9 mouse cellular contexts compared by ENCODE assay signal in the genomic region with DNA sequence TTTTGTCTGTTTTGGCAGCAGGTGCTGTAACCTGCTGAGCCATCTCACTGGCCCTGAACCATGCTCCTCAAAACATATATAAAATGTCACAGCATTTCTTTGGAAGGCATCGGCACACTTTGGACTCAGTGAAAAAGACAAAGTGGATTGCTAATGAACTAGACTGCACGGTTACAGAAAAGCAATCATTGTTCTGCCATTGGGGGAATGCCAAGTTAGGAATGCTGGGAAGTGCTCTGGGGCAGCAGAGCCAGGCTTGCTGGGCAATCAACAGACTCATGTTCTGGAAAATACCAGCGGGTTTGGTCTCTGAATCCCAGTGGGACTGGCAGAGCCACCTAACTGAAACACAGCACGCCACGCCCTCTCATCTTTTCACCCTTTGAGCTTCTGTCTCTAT. TPM values are rescaled to one million over a fixed set of nuclear protein-coding genes. Genes with fewer than 3 reads are reported as not detected.
DNase-seq lines count a peak whose midpoint lies in the region; ATAC-seq and TF ChIP-seq lines count a peak whose summit lies in the region.
"Had no signal": no experiment of that assay in that cellular context is flagged by ENCODE, and none has a peak within 500 bp of the region (broad histone marks: within the 10 kb centered on the region; RNA-seq: fewer than 3 reads in every experiment).

No protein-coding gene starts in this region.

- peak; percentile 92 for DNase-seq in heart, adult 11 months
- DNase-seq in heart, postnatal 25 days (ENCODE audit: low spot score), result no peak
- DNase-seq in lung, adult 18-20 months, result peak; percentile 22 to 41
- no peak for DNase-seq in lung, postnatal 0 days (ENCODE audit: low spot score)
- no peak for DNase-seq in embryonic facial prominence, embryonic 14.5 days (ENCODE audit: low spot score)
- no peak for DNase-seq in left cerebral cortex, adult 8-10 months (ENCODE audit: low spot score in 2 of 2)
- DNase-seq: gastrocnemius, postnatal 10 days had no signal

- ATAC-seq in lung, postnatal 0 days, result no peak
- ATAC-seq in embryonic facial prominence, embryonic 14.5 days (ENCODE audit: low read depth), result no peak
- no peak for ATAC-seq in midbrain, embryonic 16.5 days
- no peak for ATAC-seq in activated CD4-positive, CD25-positive, alpha-beta regulatory T cell, adult 4 months

- H3K9ac ChIP-seq in lung, postnatal 0 days (replicated peaks; ENCODE audit: low read depth), result no peak overlapping the region
- H3K9ac ChIP-seq in embryonic facial prominence, embryonic 14.5 days (ENCODE audit: low read depth, low read length), result no peak overlapping the region
- H3K9ac ChIP-seq in midbrain, embryonic 16.5 days (ENCODE audit: low read depth, low read length), result no peak overlapping the region

- no peaks in the 10 kb centered on the region for H3K27me3 ChIP-seq in lung, postnatal 0 days (replicated peaks; ENCODE audit: insufficient read depth, low read length)
- H3K27me3 ChIP-seq in embryonic facial prominence, embryonic 14.5 days (replicated peaks; ENCODE audit: control insufficient read depth, insufficient read depth, low read length), result 0 out of 2 replicates have a peak, but pooled peaks cover 7% of the 10 kb centered on the region
- peaks cover 5% of the 10 kb centered on the region; the same call in 1 of the 2 replicates for H3K27me3 ChIP-seq in midbrain, embryonic 16.5 days (ENCODE audit: control insufficient read depth, insufficient read depth, low read depth, low read length)

- no peak for TF ChIP-seq CTCF in lung, postnatal 0 days (IDR thresholded peaks at IDR 0.05)

- intact Hi-C loops in heart, postnatal 25 days (cut with DNase I), result loop anchor here (5.0 kb wide), 1 partner anchor 33 kb away; the partner anchor contains the start of gene Gcnt2

- no peak overlapping the region for H3K27ac ChIP-seq in lung, postnatal 0 days (ENCODE audit: low read length)
- no peak overlapping the region for H3K27ac ChIP-seq in embryonic facial prominence, embryonic 14.5 days (replicated peaks; ENCODE audit: low read depth, low read length)
- H3K27ac ChIP-seq in midbrain, embryonic 16.5 days (ENCODE audit: low read length), result no peak overlapping the region

- no peak for TF ChIP-seq EP300 in lung, postnatal 0 days (IDR thresholded peaks at IDR 0.05)

- 58% methylated on average over 5 of the region's 5 CpGs for WGBS in lung, postnatal 0 days
- WGBS in embryonic facial prominence, embryonic 14.5 days, result 66% methylated on average over 5 of the region's 5 CpGs
- WGBS in midbrain, embryonic 16.5 days, result 63% methylated on average over 5 of the region's 5 CpGs

- no peaks in the 10 kb centered on the region for H3K9me3 ChIP-seq in lung, postnatal 0 days (ENCODE audit: low read length)
- no peaks in the 10 kb centered on the region for H3K9me3 ChIP-seq in embryonic facial prominence, embryonic 14.5 days (ENCODE audit: control insufficient read depth, low read length)
- H3K9me3 ChIP-seq in midbrain, embryonic 16.5 days (replicated peaks; ENCODE audit: control insufficient read depth, low read length, poor library complexity, severe bottlenecking), result no peaks in the 10 kb centered on the region

- H3K4me1 ChIP-seq in lung, postnatal 0 days (ENCODE audit: insufficient read depth, low read depth, low read length), result peaks cover 16% of the 10 kb centered on the region; the same call in 1 of the 2 replicates
- H3K4me1 ChIP-seq in embryonic facial prominence, embryonic 14.5 days (ENCODE audit: control insufficient read depth, insufficient read depth, low read length), result peaks cover 8% of the 10 kb centered on the region; the same call in 1 of the 2 replicates
- peaks cover 7% of the 10 kb centered on the region; the same call in 1 of the 2 replicates for H3K4me1 ChIP-seq in midbrain, embryonic 16.5 days (ENCODE audit: control insufficient read depth, insufficient read depth, low read length)

- no peak overlapping the region for H3K4me3 ChIP-seq in lung, postnatal 0 days (ENCODE audit: low read depth, low read length)
- H3K4me3 ChIP-seq in embryonic facial prominence, embryonic 14.5 days (ENCODE audit: low read depth, low read length), result no peak overlapping the region
- no peak overlapping the region for H3K4me3 ChIP-seq in midbrain, embryonic 16.5 days (ENCODE audit: low read depth, low read length)

- no peak overlapping the region for H3K4me2 ChIP-seq in lung, postnatal 0 days (replicated peaks; ENCODE audit: low read depth, low read length)
- 0 out of 2 replicates have a peak overlapping the region, but pooled peaks have one; percentile 0 for H3K4me2 ChIP-seq in embryonic facial prominence, embryonic 14.5 days (ENCODE audit: low read depth, low read length)
- H3K4me2 ChIP-seq in midbrain, embryonic 16.5 days (ENCODE audit: low read length), result peak overlapping the region; percentile 22; the same call in 1 of the 2 replicates

- H3K36me3 ChIP-seq in lung, postnatal 0 days (ENCODE audit: insufficient read depth, low read length), result no peaks in the 10 kb centered on the region
- H3K36me3 ChIP-seq in embryonic facial prominence, embryonic 14.5 days (ENCODE audit: control insufficient read depth, insufficient read depth, low read length), result no peaks in the 10 kb centered on the region
- H3K36me3 ChIP-seq in midbrain, embryonic 16.5 days (ENCODE audit: control insufficient read depth, insufficient read depth, low read length), result no peaks in the 10 kb centered on the region

RNA-seq across cellular contexts. Expression of gene Gcnt2, which starts 31.0 kb away (rescaled TPM):
- 10 to 100 TPM in 1 of 2 experiments, 1 to 10 TPM in 1; 8.3 to 11.2 TPM for total RNA-seq in heart, postnatal 25 days (2021)
- 10.8 and 10.9 TPM in 2 replicates for polyA plus RNA-seq in lung, postnatal 0 days (2015; fragmentation: Nextera tagmentation; extraction: Ambion mirVana)
- 6.0 and 6.2 TPM in 2 replicates for polyA plus RNA-seq in embryonic facial prominence, embryonic 14.5 days (2014; fragmentation: Nextera tagmentation; extraction: Ambion mirVana)
- 4.0 TPM in 2 replicates for polyA plus RNA-seq in midbrain, embryonic 16.5 days (2015; fragmentation: Nextera tagmentation; extraction: Ambion mirVana)
- under 1 TPM in 1 of 2 experiments, not detected in 1; 0.12 TPM for polyA plus RNA-seq in activated CD4-positive, CD25-positive, alpha-beta regulatory T cell, adult 4 months (2017; shearing (Covaris generic))
- total RNA-seq in left cerebral cortex, adult 8-10 months (2022), result 10 to 100 TPM; 21.5 to 24.5 (median 23.5) TPM

Comparison
In these comparisons a context has a peak if more than half of its experiments do, and no peak if none do; other contexts are left out.
1. DNase-seq: peak in heart, adult 11 months (single experiment) and lung, adult 18-20 months (2 of 2); none in heart, postnatal 25 days (single experiment), lung, postnatal 0 days (single experiment), embryonic facial prominence, embryonic 14.5 days (single experiment) and left cerebral cortex, adult 8-10 months (0 of 2).